Mouse (Mus musculus): ENCODE data around the gene Ssbp1. TPM values are rescaled to one million over a fixed set of nuclear protein-coding genes. Genes with fewer than 3 reads are reported as not detected.

Ssbp1 gene
- 128 and 135 TPM in 2 replicates for polyA plus RNA-seq (2015; fragmentation: Nextera tagmentation; extraction: Ambion mirVana)

DNA sequence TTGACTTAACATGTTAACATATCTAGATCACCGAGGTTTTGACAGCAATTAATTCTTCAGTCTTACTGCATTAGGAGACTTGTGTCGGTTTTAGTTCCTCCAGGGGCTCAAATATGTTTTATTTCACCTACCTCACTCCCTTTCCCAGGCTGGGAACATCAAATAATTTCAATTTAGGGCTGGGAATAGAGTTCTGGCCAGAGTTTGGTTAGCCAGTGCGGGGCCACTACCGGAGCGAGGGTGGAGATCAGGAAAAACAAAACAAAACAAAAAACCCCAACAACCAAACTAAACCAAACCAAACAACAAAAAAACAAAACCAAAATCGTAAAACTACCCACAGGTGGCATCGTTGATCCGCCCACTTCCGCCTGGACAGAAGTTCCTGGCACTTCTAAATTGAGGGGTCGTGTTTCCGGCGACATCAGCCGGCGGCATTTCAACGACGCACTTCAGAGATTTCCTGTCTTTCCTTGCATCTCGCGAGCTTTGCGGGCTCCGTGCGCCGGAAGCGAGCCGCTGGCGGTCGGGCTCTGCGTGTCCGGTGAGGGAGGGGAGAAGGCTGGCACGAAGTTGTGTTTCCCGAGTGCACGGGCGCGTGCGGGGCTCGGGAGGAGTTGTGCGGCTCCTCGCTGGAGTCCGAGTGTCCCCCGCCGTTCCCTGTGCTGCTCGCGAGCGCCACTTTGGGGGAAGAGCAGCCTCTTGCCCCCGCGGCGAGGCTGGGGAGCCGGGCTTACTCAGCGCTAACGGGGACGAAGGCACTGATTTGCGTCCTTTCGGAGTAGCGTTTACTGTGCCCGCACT, at the start of gene Ssbp1:
Gene Ssbp1 (plus strand): TSS at position 437 of the 804 bp plus-strand sequence.
- H3K4me2 ChIP-seq (ENCODE audit: low read depth, low read length), result peak within 1 kb of the TSS; percentile 77
- peaks cover 12% of the 10 kb centered on the region for H3K36me3 ChIP-seq (ENCODE audit: control insufficient read depth, insufficient read depth, low read length)
- under 1% methylated on average over 54 of the region's 54 CpGs for WGBS
- no peaks in the 10 kb centered on the region for H3K27me3 ChIP-seq (replicated peaks; ENCODE audit: control insufficient read depth, insufficient read depth, low read length)
- peak within 1 kb of the TSS; percentile 74 for H3K4me3 ChIP-seq (ENCODE audit: low read length)
- peak within 1 kb of the TSS; percentile 89 for H3K9ac ChIP-seq (ENCODE audit: low read depth, low read length)
- H3K9me3 ChIP-seq (ENCODE audit: control insufficient read depth, low read length), result no peaks in the 10 kb centered on the region
- peak within 1 kb of the TSS; percentile 96 for H3K27ac ChIP-seq (ENCODE audit: low read length)
- peaks cover 3% of the 10 kb centered on the region for H3K4me1 ChIP-seq (ENCODE audit: control insufficient read depth, insufficient read depth, low read length)
- ATAC-seq, result peak; percentile 98

DNA sequence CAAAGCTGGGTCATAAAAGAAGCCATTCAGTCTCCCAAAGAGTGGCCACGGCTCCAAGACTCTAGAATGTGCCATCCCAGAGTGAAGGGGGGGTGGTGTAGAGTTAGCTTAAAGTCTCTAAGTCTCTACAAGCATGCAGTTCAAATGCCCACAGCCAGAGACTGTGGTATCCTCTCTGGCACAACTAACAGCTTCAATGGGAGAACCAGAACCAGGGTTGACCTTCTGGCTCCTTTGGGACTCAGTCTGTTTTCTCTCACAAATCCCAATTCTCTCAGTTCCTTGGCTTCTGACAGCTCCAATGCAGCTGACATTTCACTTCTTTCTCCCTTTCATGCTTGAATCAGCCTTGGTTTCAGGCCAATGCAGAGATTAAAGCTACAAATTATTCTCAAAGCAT, 48.1 kb upstream of the Ssbp1 start:
- 86% methylated on average over 1 of the region's 1 CpGs for WGBS
- no peak overlapping the region for H3K9ac ChIP-seq (ENCODE audit: low read depth, low read length)
- ATAC-seq, result no peak
- no peaks in the 10 kb centered on the region for H3K9me3 ChIP-seq (ENCODE audit: control insufficient read depth, low read length)
- H3K4me3 ChIP-seq (ENCODE audit: low read length), result no peak overlapping the region
- no peaks in the 10 kb centered on the region for H3K36me3 ChIP-seq (ENCODE audit: control insufficient read depth, insufficient read depth, low read length)
- H3K4me1 ChIP-seq (ENCODE audit: control insufficient read depth, insufficient read depth, low read length), result no peaks in the 10 kb centered on the region
- H3K27ac ChIP-seq (ENCODE audit: low read length), result no peak overlapping the region
- no peak overlapping the region for H3K4me2 ChIP-seq (ENCODE audit: low read depth, low read length)
- no peaks in the 10 kb centered on the region for H3K27me3 ChIP-seq (replicated peaks; ENCODE audit: control insufficient read depth, insufficient read depth, low read length)

DNA sequence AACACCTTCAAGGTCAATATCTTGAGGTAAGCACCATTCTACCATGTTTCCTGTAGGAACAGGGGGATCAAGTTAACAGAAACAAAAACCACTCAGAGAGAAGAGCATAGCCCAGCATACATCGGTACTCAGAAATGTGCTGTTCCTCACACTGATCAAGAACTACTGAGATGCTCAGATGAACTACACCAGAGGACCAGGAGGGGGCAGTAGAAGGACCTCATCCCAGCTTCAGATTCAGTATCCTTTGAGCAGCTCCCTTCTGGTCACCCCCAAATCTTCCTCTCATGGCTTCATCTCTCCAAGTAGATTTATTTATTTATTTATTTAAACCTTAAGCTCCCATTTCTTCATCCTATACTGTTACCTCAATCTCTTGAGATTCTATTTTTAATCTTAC, 47.4 kb upstream of the Ssbp1 start:
- Histone ChIP-seq H3K36me3 (ENCODE audit: control insufficient read depth, insufficient read depth, low read length) (no peaks in the 10 kb centered on the region), H3K27ac (ENCODE audit: low read length) (no peak overlapping the region), H3K9ac (ENCODE audit: low read depth, low read length) (no peak overlapping the region), H3K27me3 (replicated peaks; ENCODE audit: control insufficient read depth, insufficient read depth, low read length) (no peaks in the 10 kb centered on the region), H3K4me1 (ENCODE audit: control insufficient read depth, insufficient read depth, low read length) (no peaks in the 10 kb centered on the region), H3K4me2 (ENCODE audit: low read depth, low read length) (no peak overlapping the region), H3K4me3 (ENCODE audit: low read length) (no peak overlapping the region), H3K9me3 (ENCODE audit: control insufficient read depth, low read length) (no peaks in the 10 kb centered on the region)
- no peak for ATAC-seq
- 78% methylated on average over 1 of the region's 1 CpGs for WGBS

DNA sequence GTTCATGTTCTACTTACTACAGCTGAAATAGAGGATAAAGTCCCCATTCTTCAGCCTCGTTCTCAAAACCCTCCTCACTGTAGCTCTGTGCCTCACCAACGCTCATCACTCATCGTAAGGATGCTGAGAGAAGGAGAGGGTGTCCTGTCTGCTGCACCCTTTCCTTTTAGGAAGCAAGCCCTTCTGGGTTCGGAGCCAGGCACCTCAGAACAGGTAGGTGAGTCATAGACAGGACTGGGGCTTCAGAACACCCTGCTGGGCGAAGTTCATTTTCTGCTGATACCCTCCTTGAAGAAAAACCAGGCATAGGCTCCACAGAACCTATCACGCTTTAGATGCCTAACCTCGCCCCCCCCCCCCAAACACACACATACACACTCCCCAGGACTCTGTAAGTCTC, 43.7 kb upstream of the Ssbp1 start:
- Histone ChIP-seq H3K4me3 (ENCODE audit: low read length) (no peak overlapping the region), H3K9me3 (ENCODE audit: control insufficient read depth, low read length) (no peaks in the 10 kb centered on the region), H3K27me3 (replicated peaks; ENCODE audit: control insufficient read depth, insufficient read depth, low read length) (no peaks in the 10 kb centered on the region), H3K36me3 (ENCODE audit: control insufficient read depth, insufficient read depth, low read length) (no peaks in the 10 kb centered on the region), H3K9ac (ENCODE audit: low read depth, low read length) (no peak overlapping the region), H3K27ac (ENCODE audit: low read length) (no peak overlapping the region), H3K4me2 (ENCODE audit: low read depth, low read length) (no peak overlapping the region), H3K4me1 (ENCODE audit: control insufficient read depth, insufficient read depth, low read length) (peaks cover 12% of the 10 kb centered on the region)
- WGBS, result 77% methylated on average over 7 of the region's 7 CpGs
- no peak for ATAC-seq

DNA sequence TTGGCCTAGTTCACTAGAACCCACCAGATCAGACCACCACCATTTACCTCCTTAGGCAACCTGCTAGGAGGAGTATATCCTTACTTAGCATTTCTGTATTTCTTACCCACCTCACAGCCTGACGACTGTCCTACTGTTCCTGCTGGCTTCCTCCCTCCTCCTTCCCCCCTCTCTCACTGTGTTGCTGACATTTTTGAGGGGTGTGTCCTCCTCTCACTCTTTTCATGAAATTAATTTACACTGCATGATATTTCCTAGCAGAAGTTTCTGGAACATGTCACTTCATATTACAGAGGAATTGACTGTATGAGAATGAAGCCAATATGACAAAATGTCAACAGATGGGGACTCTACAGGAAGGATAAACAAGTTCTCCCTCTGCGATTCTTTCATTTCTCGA, 42.5 kb upstream of the Ssbp1 start:
- H3K27ac ChIP-seq (ENCODE audit: low read length), result no peak overlapping the region
- peaks cover 12% of the 10 kb centered on the region for H3K4me1 ChIP-seq (ENCODE audit: control insufficient read depth, insufficient read depth, low read length)
- H3K4me2 ChIP-seq (ENCODE audit: low read depth, low read length), result no peak overlapping the region
- H3K27me3 ChIP-seq (replicated peaks; ENCODE audit: control insufficient read depth, insufficient read depth, low read length), result no peaks in the 10 kb centered on the region
- no peaks in the 10 kb centered on the region for H3K36me3 ChIP-seq (ENCODE audit: control insufficient read depth, insufficient read depth, low read length)
- H3K9ac ChIP-seq (ENCODE audit: low read depth, low read length), result no peak overlapping the region
- no peaks in the 10 kb centered on the region for H3K9me3 ChIP-seq (ENCODE audit: control insufficient read depth, low read length)
- 65% methylated on average over 3 of the region's 3 CpGs for WGBS
- no peak for ATAC-seq
- H3K4me3 ChIP-seq (ENCODE audit: low read length), result no peak overlapping the region

DNA sequence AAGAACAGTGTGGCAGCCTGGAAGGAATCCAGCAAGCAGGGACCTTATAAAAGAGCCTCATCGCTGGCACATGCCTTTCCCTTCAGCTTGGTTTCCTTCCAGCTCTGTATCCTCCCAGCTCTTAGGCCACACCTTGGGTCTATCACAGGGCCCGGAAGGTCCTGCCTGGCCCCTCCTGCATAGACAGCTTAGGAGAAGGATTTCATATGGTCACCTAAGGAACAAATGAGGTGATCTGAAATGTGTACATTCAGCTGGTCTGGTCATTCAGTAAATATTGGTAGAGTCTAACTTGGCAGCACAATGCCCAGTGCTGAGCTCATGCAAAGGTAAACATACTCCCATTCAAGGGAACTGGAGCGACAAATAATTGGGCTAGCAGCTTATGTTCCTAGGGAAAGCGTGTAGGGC, 41.6 kb upstream of the Ssbp1 start:
- Histone ChIP-seq H3K4me2 (ENCODE audit: low read depth, low read length) (no peak overlapping the region), H3K27ac (ENCODE audit: low read length) (no peak overlapping the region)
- ATAC-seq, result peak; percentile 14; the same call in 1 of the 2 replicates

DNA sequence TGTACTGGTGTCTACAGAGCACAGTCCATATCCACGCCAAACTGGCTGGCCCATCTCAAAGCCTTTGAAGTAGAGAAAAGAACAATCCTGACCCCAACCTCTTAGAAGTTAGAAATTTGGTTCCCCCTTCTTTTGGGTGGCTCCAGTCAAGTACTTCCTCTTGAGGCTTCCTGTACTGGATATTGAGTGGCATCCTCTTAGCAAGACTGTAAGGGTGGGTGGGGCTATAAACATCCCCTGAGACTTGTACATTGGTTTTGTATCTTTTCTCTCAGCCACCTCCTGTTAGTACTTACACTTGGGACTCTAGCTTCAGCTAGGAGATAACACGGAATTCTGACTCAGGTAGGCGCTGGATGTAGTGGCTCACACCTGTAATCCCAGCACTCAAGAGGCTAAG, 40.9 kb upstream of the Ssbp1 start:
- Histone ChIP-seq H3K27ac (ENCODE audit: low read length) (no peak overlapping the region), H3K4me2 (ENCODE audit: low read depth, low read length) (no peak overlapping the region), H3K27me3 (replicated peaks; ENCODE audit: control insufficient read depth, insufficient read depth, low read length) (no peaks in the 10 kb centered on the region), H3K36me3 (ENCODE audit: control insufficient read depth, insufficient read depth, low read length) (no peaks in the 10 kb centered on the region), H3K9ac (ENCODE audit: low read depth, low read length) (no peak overlapping the region), H3K4me1 (ENCODE audit: control insufficient read depth, insufficient read depth, low read length) (peaks cover 17% of the 10 kb centered on the region), H3K4me3 (ENCODE audit: low read length) (no peak overlapping the region), H3K9me3 (ENCODE audit: control insufficient read depth, low read length) (no peaks in the 10 kb centered on the region)
- no peak for ATAC-seq
- WGBS, result 84% methylated on average over 3 of the region's 3 CpGs

More for the DNA sequence above, 41.6 kb upstream of the Ssbp1 start:
- Histone ChIP-seq H3K9me3 (ENCODE audit: control insufficient read depth, low read length) (no peaks in the 10 kb centered on the region), H3K27me3 (replicated peaks; ENCODE audit: control insufficient read depth, insufficient read depth, low read length) (no peaks in the 10 kb centered on the region), H3K9ac (ENCODE audit: low read depth, low read length) (no peak overlapping the region), H3K4me1 (ENCODE audit: control insufficient read depth, insufficient read depth, low read length) (peaks cover 12% of the 10 kb centered on the region), H3K4me3 (ENCODE audit: low read length) (no peak overlapping the region), H3K36me3 (ENCODE audit: control insufficient read depth, insufficient read depth, low read length) (no peaks in the 10 kb centered on the region)
- 60% methylated on average over 4 of the region's 4 CpGs for WGBS

DNA sequence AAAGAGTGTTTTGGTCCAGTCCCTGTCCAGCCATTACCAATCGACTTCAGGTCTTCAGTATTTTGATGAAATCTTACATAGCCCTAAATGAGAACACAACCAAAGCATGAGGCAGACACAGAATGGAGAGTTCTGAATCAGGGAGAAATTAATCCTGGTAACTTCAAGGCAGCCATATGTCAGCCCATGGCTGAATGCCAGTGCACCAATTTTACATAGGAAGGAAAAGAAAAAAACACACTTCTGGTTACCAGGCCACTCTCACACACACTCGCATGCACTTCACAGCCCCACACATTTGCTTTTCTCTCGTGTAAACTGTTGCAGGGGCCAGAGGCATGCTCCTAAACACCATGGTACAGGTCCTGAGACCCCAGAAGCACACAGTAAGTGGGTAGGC, 40.3 kb upstream of the Ssbp1 start:
- Histone ChIP-seq H3K9me3 (ENCODE audit: control insufficient read depth, low read length) (no peaks in the 10 kb centered on the region), H3K4me1 (ENCODE audit: control insufficient read depth, insufficient read depth, low read length) (peaks cover 17% of the 10 kb centered on the region), H3K4me3 (ENCODE audit: low read length) (no peak overlapping the region), H3K27me3 (replicated peaks; ENCODE audit: control insufficient read depth, insufficient read depth, low read length) (no peaks in the 10 kb centered on the region), H3K4me2 (ENCODE audit: low read depth, low read length) (peak overlapping the region; percentile 24; the same call in 1 of the 2 replicates), H3K9ac (ENCODE audit: low read depth, low read length) (no peak overlapping the region; the same call in 1 of the 2 replicates), H3K36me3 (ENCODE audit: control insufficient read depth, insufficient read depth, low read length) (no peaks in the 10 kb centered on the region), H3K27ac (ENCODE audit: low read length) (peak overlapping the region; percentile 66; the same call in 1 of the 2 replicates)
- ATAC-seq, result no peak
- WGBS, result 66% methylated on average over 3 of the region's 3 CpGs

DNA sequence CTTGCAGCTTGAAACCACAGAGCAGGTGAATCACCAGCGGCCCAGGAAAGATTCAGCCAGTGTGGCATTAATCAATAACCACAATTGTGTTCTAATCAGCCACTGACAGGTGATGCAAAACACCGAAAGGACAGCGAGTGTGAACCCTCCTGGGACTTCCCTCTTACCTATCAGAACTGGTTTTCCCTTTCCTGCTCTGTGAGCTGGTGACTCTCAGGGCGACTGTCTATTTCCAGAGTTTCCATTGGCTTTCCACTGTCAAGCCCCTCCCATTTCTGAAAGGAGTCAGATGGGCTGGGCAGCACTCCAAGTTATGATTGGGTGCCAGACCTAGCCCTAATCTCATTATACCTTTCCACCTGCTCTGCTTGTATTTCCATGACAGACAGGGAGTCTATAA, 39.8 kb upstream of the Ssbp1 start:
- no peak overlapping the region for H3K4me3 ChIP-seq (ENCODE audit: low read length)
- H3K27ac ChIP-seq (ENCODE audit: low read length), result peak overlapping the region; percentile 66; the same call in 1 of the 2 replicates
- 44% methylated on average over 4 of the region's 4 CpGs for WGBS
- ATAC-seq, result peak; percentile 86
- no peaks in the 10 kb centered on the region for H3K36me3 ChIP-seq (ENCODE audit: control insufficient read depth, insufficient read depth, low read length)
- H3K27me3 ChIP-seq (replicated peaks; ENCODE audit: control insufficient read depth, insufficient read depth, low read length), result no peaks in the 10 kb centered on the region
- H3K4me2 ChIP-seq (ENCODE audit: low read depth, low read length), result peak overlapping the region; percentile 24; the same call in 1 of the 2 replicates
- H3K4me1 ChIP-seq (ENCODE audit: control insufficient read depth, insufficient read depth, low read length), result peaks cover 17% of the 10 kb centered on the region
- H3K9me3 ChIP-seq (ENCODE audit: control insufficient read depth, low read length), result no peaks in the 10 kb centered on the region
- no peak overlapping the region; the same call in 1 of the 2 replicates for H3K9ac ChIP-seq (ENCODE audit: low read depth, low read length)

Measured in intestine, embryonic 16.5 days (tissue).